Mouse (Mus musculus) frontal cortex, postnatal 10 days (tissue): ENCODE results near the gene Mreg.
"Not testable (repeated sequence)": the region's sequence is repeated elsewhere in the genome, so short reads cannot be mapped to it uniquely, and the experiment has no call there.

Source experiments
- DNase-seq, 2 experiments: peaks; one replicate each; pipeline ENCODE4 v3.0.0; 2022; ENCODE audit warnings: low spot score in 2 of 2, mixed read lengths in 1 of 2

Gene Mreg

GRCm38 (mm10) chr1:72211701-72212699, at the start of gene Mreg:
TSS of gene Mreg (minus strand) at chr1:72212307.
- DNase-seq = peak in 1 of 2 experiments; percentile 56

- DNase-seq = no peak
Measured at GRCm38 (mm10) chr1:72256381-72257256, 44.5 kb upstream of the Mreg start.

GRCm38 (mm10) chr1:72255854-72256175, 43.7 kb upstream of the Mreg start:
- DNase-seq = no peak

DNA sequence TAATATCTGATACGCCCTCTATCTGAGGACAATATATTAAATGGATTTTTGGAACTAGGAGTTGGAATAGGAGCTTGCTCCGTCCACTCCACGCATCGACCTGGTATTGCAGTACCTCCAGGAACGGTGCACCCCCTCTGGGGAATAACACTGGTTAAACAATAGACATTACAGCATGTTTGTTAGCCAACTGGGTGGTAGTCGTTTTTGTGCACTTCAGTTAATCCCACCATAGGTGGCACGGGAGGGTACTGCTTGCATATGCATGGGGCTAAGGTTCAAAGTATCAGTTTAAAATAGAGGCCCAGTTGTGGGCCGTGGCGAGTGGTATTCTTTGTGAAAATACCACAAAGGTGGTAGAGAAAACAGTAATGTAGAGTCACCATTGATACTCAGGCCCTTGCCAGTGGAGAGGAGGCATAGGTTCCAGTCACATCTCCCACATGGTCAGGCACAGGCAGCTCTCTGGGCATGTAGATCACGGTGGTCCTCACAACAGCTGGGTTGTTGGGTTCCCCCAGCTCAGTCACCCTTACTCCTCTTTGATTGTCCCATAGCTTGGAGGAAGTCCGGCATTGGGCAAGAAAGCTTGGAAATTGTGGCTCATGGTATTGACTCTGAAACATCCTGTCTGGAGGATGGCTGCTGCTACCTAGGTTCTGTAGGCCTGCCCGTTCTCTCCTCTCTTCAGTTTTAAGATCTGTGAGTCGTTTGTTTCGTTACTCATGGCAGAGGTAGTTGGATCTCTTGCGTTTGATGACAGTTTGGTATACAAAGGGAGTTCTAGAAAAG, 43.2 kb upstream of the Mreg start:
- peak; percentile 47 to 75 for DNase-seq

DNA sequence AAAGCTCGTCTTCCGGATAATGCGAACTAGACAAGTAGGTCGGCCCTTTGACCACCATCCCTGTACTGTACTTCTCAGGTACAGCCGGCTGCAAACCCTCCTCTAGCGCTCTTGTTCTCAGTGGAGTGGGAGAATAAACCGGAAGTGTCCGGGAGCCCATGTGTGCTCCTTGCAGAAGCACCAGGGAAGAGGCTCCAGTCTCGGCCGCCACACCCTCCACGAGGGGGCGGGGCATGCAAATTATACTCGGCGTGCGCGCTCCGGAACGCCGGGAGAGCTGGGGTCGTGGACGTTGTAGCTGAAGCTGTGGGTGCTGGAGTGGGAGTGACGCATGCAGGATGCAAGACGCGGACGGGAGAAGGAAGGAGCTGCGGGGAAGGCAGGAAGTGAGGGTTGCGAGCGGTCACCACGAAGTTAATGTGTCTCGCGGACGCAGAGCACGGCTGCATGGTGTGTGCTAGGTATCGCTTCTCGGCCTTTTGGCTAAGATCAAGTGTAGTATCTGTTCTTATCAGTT, 42.5 kb upstream of the Mreg start:
- DNase-seq = peak; percentile 78 to 82

- DNase-seq = no peak
Measured at GRCm38 (mm10) chr1:72253881-72254491, 41.9 kb upstream of the Mreg start.

- DNase-seq = no peak
Measured at GRCm38 (mm10) chr1:72251806-72252205, 39.7 kb upstream of the Mreg start.

GRCm38 (mm10) chr1:72248226-72248737, 36.2 kb upstream of the Mreg start:
- DNase-seq = not testable (repeated sequence)

DNA sequence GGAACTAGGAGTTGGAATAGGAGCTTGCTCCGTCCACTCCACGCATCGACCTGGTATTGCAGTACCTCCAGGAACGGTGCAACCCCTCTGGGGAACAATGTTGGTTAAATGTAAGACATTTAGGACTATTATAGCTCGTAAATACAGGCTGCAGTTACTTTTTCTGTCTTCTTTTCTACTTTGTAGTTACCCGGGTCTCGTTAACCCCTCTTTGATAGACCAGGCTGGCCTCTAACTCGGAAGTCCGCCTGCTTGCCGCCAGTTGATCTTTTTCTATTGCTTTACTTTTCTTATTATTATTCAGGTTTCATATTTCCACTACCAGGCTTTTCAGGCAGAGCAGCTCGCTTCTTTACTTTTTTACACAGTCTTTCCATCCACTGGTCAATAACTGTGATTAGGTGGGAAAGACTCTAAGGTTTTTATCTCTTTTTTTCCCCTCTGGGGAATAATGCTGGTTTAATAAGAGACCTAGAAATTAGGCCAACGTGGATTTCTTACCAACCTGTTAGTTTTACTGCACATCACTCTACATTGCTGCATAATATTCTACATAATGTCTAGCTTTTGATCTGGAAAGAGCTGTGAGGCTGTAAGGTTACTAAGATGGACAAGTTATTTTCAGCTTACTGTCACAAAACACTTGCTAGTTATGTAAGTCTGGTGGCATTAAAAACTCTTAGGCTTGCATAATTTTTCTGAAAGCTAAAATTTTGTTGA, 32.4 kb upstream of the Mreg start:
- DNase-seq = peak in 1 of 2 experiments; percentile 35

DNA sequence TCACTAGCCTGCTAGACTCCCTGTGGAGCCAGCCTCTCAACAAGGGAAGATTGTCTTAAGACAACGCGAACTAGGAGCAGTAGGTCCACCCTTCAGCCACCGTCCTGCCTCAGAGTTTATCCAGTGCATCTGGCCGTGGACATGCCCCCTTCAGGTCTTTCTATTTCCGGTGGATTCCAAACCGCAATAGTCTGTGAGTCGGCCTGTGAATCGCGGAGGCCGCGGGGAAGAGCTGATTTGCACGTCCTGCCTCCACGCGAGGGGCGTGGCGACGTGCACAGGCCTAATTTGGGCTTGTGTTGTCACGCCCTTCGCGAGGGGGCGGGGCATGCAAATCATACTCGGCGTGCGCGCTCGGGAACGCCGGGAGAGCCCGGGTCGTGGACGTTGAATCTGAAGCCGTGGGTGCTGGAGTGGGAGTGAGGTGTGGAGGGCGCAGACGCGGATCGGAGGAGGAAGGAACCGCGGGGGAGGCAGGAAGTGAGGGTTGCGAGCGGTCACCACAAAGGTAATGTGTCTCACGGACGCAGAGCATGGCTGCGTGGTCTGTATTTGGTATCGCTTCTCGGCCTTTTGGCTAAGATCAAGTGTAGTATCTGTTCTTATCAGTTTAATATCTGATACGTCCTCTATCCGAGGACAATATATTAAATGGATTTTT, 31.7 kb upstream of the Mreg start:
- DNase-seq = peak; percentile 91 to 95

DNA sequence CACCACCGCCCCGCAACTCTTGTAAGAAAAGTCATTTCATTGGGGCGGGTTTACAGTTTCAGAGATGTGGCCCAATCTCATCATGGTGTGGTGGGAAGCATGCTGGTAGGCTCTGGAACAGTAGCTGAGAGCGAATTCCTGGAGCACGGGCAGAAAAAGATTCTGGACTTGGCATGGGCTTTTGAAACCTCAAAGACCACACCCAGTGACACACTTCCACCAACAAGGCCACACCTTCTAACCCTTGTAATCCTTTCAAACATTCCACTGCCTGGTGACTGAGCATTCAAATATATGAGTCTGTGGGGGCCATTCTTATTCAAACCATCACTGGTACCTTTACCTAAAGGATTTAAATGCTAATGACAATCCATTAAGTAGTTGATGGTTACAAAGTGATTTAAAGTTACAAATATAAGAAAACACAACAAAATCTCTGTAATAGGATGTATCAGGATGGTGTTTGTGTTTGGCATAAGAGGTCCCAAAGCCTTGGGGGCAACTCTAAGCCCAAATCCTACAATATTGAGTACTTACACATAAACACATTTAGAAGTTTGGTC, 30.6 kb upstream of the Mreg start:
- no peak for DNase-seq

GRCm38 (mm10) chr1:72239113-72239512, 27.0 kb upstream of the Mreg start:
- DNase-seq = not testable (repeated sequence)

- DNase-seq = no peak
Measured at GRCm38 (mm10) chr1:72238016-72238580, 26.0 kb upstream of the Mreg start.

- peak; percentile 31 to 65 for DNase-seq
Measured at GRCm38 (mm10) chr1:72237007-72237775, 25.1 kb upstream of the Mreg start.

DNA sequence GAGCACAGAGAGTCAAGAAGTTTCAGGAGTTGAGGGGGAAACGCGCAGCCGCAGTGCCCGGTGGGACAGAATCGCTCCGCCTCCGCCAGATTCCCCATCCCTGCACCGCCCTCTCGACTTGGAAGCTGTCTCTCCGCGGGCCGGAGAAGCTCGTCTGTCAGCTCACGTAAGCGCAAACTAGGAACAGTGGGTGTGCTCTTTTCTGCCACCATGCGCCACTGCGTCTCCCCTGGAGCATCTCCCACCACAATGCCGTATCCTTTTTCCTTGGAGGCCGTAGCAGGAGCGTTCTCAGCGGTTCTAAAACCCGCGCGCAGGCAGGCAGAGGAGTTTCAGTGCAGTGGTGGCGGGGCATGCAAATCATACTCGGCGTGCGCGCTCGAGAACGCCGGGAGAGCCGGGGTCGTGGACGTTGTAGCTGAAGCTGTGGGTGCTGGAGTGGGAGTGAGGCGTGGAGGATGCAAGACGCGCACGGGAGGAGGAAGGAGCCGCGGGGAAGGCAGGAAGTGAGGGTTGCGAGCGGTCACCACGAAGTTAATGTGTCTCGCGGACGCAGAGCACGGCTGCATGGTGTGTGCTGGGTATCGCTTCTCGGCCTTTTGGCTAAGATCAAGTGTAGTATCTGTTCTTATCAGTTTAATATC, 24.4 kb upstream of the Mreg start:
- DNase-seq = peak; percentile 44 to 72

DNA sequence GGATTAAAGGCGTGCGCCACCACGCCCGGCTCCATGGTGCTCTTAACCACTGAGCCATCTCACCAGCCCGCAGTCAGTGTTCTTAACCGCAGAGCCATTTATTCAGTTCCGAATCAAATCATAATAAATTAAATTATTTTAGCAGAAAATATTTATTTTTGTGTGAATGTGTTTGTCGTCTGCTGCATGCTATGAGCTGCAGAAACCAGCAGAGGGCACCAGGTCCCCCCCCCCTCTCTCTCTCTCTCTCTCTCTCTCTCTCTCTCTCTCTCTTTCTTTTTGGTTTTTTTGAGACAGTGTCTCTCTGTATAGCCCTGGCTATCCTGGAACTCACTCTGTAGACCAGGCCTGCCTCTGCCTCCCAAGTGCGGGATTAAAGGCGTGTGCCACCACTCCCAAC, 20.5 kb upstream of the Mreg start:
- not testable (repeated sequence) for DNase-seq

DNA sequence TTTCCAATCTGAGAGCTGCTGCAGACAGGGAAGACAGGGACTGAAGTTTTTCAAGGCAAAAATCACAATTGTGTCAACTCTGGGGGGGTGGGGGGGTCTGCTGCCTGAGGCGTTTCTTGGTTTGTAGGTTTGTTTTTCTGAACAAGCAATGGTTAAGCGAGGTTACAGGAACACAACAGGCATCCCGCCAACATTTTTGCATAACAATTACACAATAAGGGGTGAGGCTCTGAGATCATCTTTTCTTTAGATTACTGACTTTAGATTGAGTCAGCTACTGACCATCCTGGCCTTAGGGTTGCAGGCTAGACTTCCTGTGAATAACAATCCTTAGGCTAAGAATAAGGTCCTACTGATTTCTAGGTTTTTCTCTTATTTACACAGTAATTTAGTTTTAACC, 16.9 kb upstream of the Mreg start:
- no peak for DNase-seq

DNA sequence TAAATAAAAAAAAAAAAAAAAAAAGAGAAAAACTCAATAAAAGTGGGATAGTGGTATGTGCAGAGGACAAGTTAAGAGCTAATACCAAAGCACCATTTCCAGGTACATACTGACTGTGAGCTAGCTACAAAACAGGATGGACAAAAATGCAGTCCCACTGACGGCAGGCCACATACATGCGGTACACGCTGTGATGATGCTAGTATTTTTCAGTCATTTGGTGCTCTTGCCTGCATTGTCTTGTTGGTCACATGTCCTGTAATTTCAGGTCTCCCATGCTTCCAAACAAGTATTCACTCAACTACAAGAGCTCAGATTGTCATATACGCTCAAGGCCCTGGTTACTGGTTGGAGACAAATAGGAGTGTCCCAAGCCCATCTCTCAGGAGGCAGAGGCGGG, 15.4 kb upstream of the Mreg start:
- DNase-seq = no peak
